In genomic region chr1:177676657-177677056, GRCm38 (mm10) we compare ENCODE assay signal across 20 mouse cellular contexts. TPM values are rescaled to one million over a fixed set of nuclear protein-coding genes. Genes with fewer than 3 reads are reported as not detected.
DNase-seq lines count a peak whose midpoint lies in the region; ATAC-seq and TF ChIP-seq lines count a peak whose summit lies in the region.
"Had no signal": no experiment of that assay in that cellular context is flagged by ENCODE, and none has a peak within 500 bp of the region (broad histone marks: within the 10 kb centered on the region; RNA-seq: fewer than 3 reads in every experiment).

No protein-coding gene starts in this region.

- DNase-seq in thymus, postnatal 0 days (ENCODE audit: low spot score), result peak; percentile 64
- DNase-seq in thymus, adult 2 months, result no peak
- peak; percentile 56 for DNase-seq in CD4-positive helper T cell, adult 2 months (ENCODE audit: low read depth, low spot score)
- DNase-seq in Patski (ENCODE audit: low read depth, low spot score), result no peak
- peak; percentile 36 for DNase-seq in splenic B cell, adult 2 months (ENCODE audit: low read depth, low spot score)
- DNase-seq in cerebellum, adult 9-10 months, result no peak
- no peak for DNase-seq in right cerebral cortex, postnatal 10 days (ENCODE audit: low spot score in 2 of 2)
- DNase-seq: cerebellum, adult 11 months; cerebellum, postnatal 25 days; kidney, adult 18-20 months; kidney, postnatal 10 days had no signal

- 71% methylated on average over 5 of the region's 5 CpGs for WGBS in thymus, adult 2 months

- H3K27ac ChIP-seq in thymus, adult 2 months (ENCODE audit: control insufficient read depth, insufficient read depth, low read length), result no peak overlapping the region
- H3K27ac ChIP-seq: forebrain, embryonic 13.5 days; hindbrain, embryonic 14.5 days; liver, embryonic 15.5 days; neural tube, embryonic 13.5 days had no signal

- no peak overlapping the region for H3K4me3 ChIP-seq in thymus, adult 2 months (ENCODE audit: control insufficient read depth, insufficient read depth, low read length)
- H3K4me3 ChIP-seq: forebrain, embryonic 13.5 days; heart, embryonic 12.5 days; liver, embryonic 15.5 days; megakaryocyte, embryonic 14.5 days; neural tube, embryonic 13.5 days had no signal

- H3K4me1 ChIP-seq in thymus, adult 2 months (replicated peaks; ENCODE audit: control insufficient read depth, insufficient read depth, low read length), result peaks cover 12% of the 10 kb centered on the region
- H3K4me1 ChIP-seq: forebrain, embryonic 13.5 days; heart, embryonic 12.5 days; liver, embryonic 15.5 days; neural tube, embryonic 13.5 days had no signal

- POLR2A ChIA-PET in Patski (lab: Charles Lee), result no interaction called here

- no peaks in the 10 kb centered on the region for H3K27me3 ChIP-seq in thymus, adult 2 months (ENCODE audit: control insufficient read depth, insufficient read depth, low read length)
- H3K27me3 ChIP-seq in Patski, result no peaks in the 10 kb centered on the region
- H3K27me3 ChIP-seq in splenic B cell, adult 2 months (ENCODE audit: control insufficient read depth, insufficient read depth, low read length, poor library complexity, severe bottlenecking), result no peaks in the 10 kb centered on the region
- H3K27me3 ChIP-seq: forebrain, embryonic 13.5 days; heart, embryonic 12.5 days; liver, embryonic 15.5 days; megakaryocyte, embryonic 14.5 days; neural tube, embryonic 13.5 days had no signal

- H3K36me3 ChIP-seq in thymus, adult 2 months (ENCODE audit: control insufficient read depth, insufficient read depth, low read length), result no peaks in the 10 kb centered on the region
- H3K36me3 ChIP-seq in splenic B cell, adult 2 months (ENCODE audit: control insufficient read depth, insufficient read depth, low read length, poor library complexity, severe bottlenecking), result no peaks in the 10 kb centered on the region
- H3K36me3 ChIP-seq: heart, embryonic 12.5 days; liver, embryonic 15.5 days; neural tube, embryonic 13.5 days had no signal

- peak; percentile 73 for ATAC-seq in Patski
- ATAC-seq: forebrain, embryonic 13.5 days; lung, postnatal 0 days had no signal

- TF ChIP-seq CTCF in thymus, adult 2 months (IDR thresholded peaks at IDR 0.05; ENCODE audit: borderline replicate concordance, control insufficient read depth, extremely low read depth, insufficient read depth, low read length, poor library complexity), result no peak
- no peak for TF ChIP-seq CTCF in Patski (IDR thresholded peaks at IDR 0.05)

- no peak for TF ChIP-seq POLR2A in thymus, adult 2 months (IDR thresholded peaks at IDR 0.05; ENCODE audit: control insufficient read depth, extremely low read depth, insufficient read depth, low read length, poor library complexity)

- in situ Hi-C loops in Patski (cut with MboI; ENCODE audit: low pct_unique_long_range_greater_than_20kb), result no loop called here

- CTCF ChIA-PET in Patski (lab: Charles Lee), result interaction anchor here (0.6 to 1.1 kb wide), 3 partner anchors 10 to 43 kb away, joined by 3 read pairs; no protein-coding TSS in a partner anchor

RNA-seq across cellular contexts. Expression of gene 1700016C15Rik, which starts 53.0 kb away (rescaled TPM):
- polyA plus RNA-seq in thymus, postnatal 0 days (2015; fragmentation: Nextera tagmentation; extraction: Ambion mirVana), result 0.28 and 0.49 TPM in 2 replicates
- polyA plus RNA-seq in thymus, adult 2 months (2012; rRNA removed), result not detected in 2 replicates
- polyA plus RNA-seq in Patski (2021), result 1.8 TPM
- polyA plus RNA-seq: brain, embryonic 14.5 days; forebrain, embryonic 13.5 days; heart, embryonic 12.5 days; hindbrain, embryonic 14.5 days; limb, embryonic 14.5 days; liver, embryonic 15.5 days; neural tube, embryonic 13.5 days had no signal

Comparison
In these comparisons a context has a peak if more than half of its experiments do, and no peak if none do; other contexts are left out.
1. DNase-seq: peak in thymus, postnatal 0 days (single experiment), CD4-positive helper T cell, adult 2 months (single experiment) and splenic B cell, adult 2 months (single experiment); none in thymus, adult 2 months (single experiment), Patski (single experiment), cerebellum, adult 9-10 months (single experiment) and right cerebral cortex, postnatal 10 days (0 of 2).